Comparison of ENCODE assay signal across 8 mouse cellular contexts in the genomic region with DNA sequence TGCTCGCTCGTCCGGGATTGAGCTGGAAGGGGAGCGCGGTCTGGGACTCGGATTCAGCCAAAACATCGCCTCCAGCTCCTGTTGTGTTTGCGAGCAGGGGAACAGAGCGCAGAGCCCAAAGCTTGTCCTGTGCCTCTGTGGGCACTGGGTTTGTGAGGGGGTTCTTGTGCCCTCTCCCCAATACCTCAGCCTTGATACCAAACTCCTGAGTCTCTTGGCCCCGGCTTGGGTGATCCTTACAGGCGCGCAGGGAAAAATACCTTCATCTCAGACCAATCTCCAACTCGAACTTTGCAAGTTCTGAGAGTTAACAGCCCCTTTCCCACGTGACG. TPM values are rescaled to one million over a fixed set of nuclear protein-coding genes. Genes with fewer than 3 reads are reported as not detected.
DNase-seq lines count a peak whose midpoint lies in the region; ATAC-seq lines count a peak whose summit lies in the region.

No protein-coding gene starts in this region.

- 0% methylated on average over 15 of the region's 15 CpGs for WGBS in kidney, embryonic 16.5 days
- 0% methylated on average over 15 of the region's 15 CpGs for WGBS in embryonic facial prominence, embryonic 10.5 days
- WGBS in hindbrain, embryonic 14.5 days, result 1% methylated on average over 15 of the region's 15 CpGs
- under 1% methylated on average over 15 of the region's 15 CpGs for WGBS in midbrain, embryonic 15.5 days

- peaks cover 58% of the 10 kb centered on the region for H3K4me1 ChIP-seq in kidney, embryonic 16.5 days (ENCODE audit: insufficient read depth, low read length)
- H3K4me1 ChIP-seq in embryonic facial prominence, embryonic 10.5 days, result peaks cover 65% of the 10 kb centered on the region
- peaks cover 5% of the 10 kb centered on the region; the same call in 1 of the 2 replicates for H3K4me1 ChIP-seq in hindbrain, embryonic 14.5 days (replicated peaks; ENCODE audit: control insufficient read depth, insufficient read depth, low read length)
- peaks cover 21% of the 10 kb centered on the region for H3K4me1 ChIP-seq in midbrain, embryonic 15.5 days

- no peaks in the 10 kb centered on the region for H3K9me3 ChIP-seq in kidney, embryonic 16.5 days (ENCODE audit: low read length)
- H3K9me3 ChIP-seq in embryonic facial prominence, embryonic 10.5 days, result no peaks in the 10 kb centered on the region
- H3K9me3 ChIP-seq in hindbrain, embryonic 14.5 days (ENCODE audit: control insufficient read depth, low read length), result no peaks in the 10 kb centered on the region
- no peaks in the 10 kb centered on the region for H3K9me3 ChIP-seq in midbrain, embryonic 15.5 days

- no peaks in the 10 kb centered on the region for H3K27me3 ChIP-seq in kidney, embryonic 16.5 days (ENCODE audit: insufficient read depth, low read length)
- H3K27me3 ChIP-seq in embryonic facial prominence, embryonic 10.5 days (replicated peaks; ENCODE audit: low read depth, poor library complexity, severe bottlenecking), result peaks cover 44% of the 10 kb centered on the region
- H3K27me3 ChIP-seq in hindbrain, embryonic 14.5 days (ENCODE audit: control insufficient read depth, insufficient read depth, low read length), result peaks cover 25% of the 10 kb centered on the region
- H3K27me3 ChIP-seq in midbrain, embryonic 15.5 days (replicated peaks), result peaks cover 42% of the 10 kb centered on the region

- H3K4me2 ChIP-seq in kidney, embryonic 16.5 days (replicated peaks; ENCODE audit: low read depth, low read length), result peak overlapping the region; percentile 82
- H3K4me2 ChIP-seq in hindbrain, embryonic 14.5 days (replicated peaks), result peak overlapping the region; percentile 96
- peak overlapping the region; percentile 99 for H3K4me2 ChIP-seq in midbrain, embryonic 15.5 days

- H3K36me3 ChIP-seq in kidney, embryonic 16.5 days (ENCODE audit: insufficient read depth, low read length), result no peaks in the 10 kb centered on the region
- H3K36me3 ChIP-seq in embryonic facial prominence, embryonic 10.5 days (replicated peaks), result no peaks in the 10 kb centered on the region
- no peaks in the 10 kb centered on the region for H3K36me3 ChIP-seq in hindbrain, embryonic 14.5 days (replicated peaks; ENCODE audit: control insufficient read depth, insufficient read depth)
- no peaks in the 10 kb centered on the region for H3K36me3 ChIP-seq in midbrain, embryonic 15.5 days (replicated peaks)

- H3K9ac ChIP-seq in kidney, embryonic 16.5 days (replicated peaks; ENCODE audit: low read length), result peak overlapping the region; percentile 96
- peak overlapping the region; percentile 59 for H3K9ac ChIP-seq in hindbrain, embryonic 14.5 days
- H3K9ac ChIP-seq in midbrain, embryonic 15.5 days, result peak overlapping the region; percentile 44

- no peak for DNase-seq in kidney, postnatal 14 days
- no peak for DNase-seq in embryonic facial prominence, embryonic 10.5 days (ENCODE audit: low spot score)
- DNase-seq in hindbrain, embryonic 14.5 days (ENCODE audit: low spot score), result no peak
- no peak for DNase-seq in gastrocnemius, postnatal 10 days
- no peak for DNase-seq in yolk sac, embryonic 10.5 days (ENCODE audit: low spot score)
- no peak for DNase-seq in adrenal gland, postnatal 4 days (ENCODE audit: low spot score in 2 of 2)

- peak overlapping the region; percentile 98 for H3K27ac ChIP-seq in kidney, embryonic 16.5 days (ENCODE audit: low read length)
- H3K27ac ChIP-seq in embryonic facial prominence, embryonic 10.5 days (replicated peaks), result peak overlapping the region; percentile 92
- H3K27ac ChIP-seq in hindbrain, embryonic 14.5 days, result peak overlapping the region; percentile 48; the same call in 1 of the 2 replicates
- H3K27ac ChIP-seq in midbrain, embryonic 15.5 days, result no peak overlapping the region

- ATAC-seq in kidney, embryonic 16.5 days (ENCODE audit: low FRiP score, low TSS enrichment), result no peak
- no peak for ATAC-seq in hindbrain, embryonic 14.5 days (ENCODE audit: low FRiP score)
- no peak for ATAC-seq in midbrain, embryonic 15.5 days (replicated peaks)

- peak overlapping the region; percentile 95 for H3K4me3 ChIP-seq in kidney, embryonic 16.5 days (ENCODE audit: low read length)
- peak overlapping the region; percentile 88 for H3K4me3 ChIP-seq in embryonic facial prominence, embryonic 10.5 days
- peak overlapping the region; percentile 48 for H3K4me3 ChIP-seq in hindbrain, embryonic 14.5 days (replicated peaks; ENCODE audit: low read length)
- peak overlapping the region; percentile 48 for H3K4me3 ChIP-seq in midbrain, embryonic 15.5 days

RNA-seq across cellular contexts. Expression of a gene that starts 0.7 kb away (rescaled TPM):
- polyA plus RNA-seq in kidney, embryonic 16.5 days (2015; fragmentation: Nextera tagmentation; extraction: Ambion mirVana), result 16.1 and 17.0 TPM in 2 replicates
- polyA plus RNA-seq in embryonic facial prominence, embryonic 10.5 days (2016; fragmentation: Nextera tagmentation; extraction: Ambion mirVana), result 6.7 TPM in 2 replicates
- 2.6 and 3.2 TPM in 2 replicates for polyA plus RNA-seq in hindbrain, embryonic 14.5 days (2014; fragmentation: Nextera tagmentation; extraction: Ambion mirVana)
- polyA plus RNA-seq in midbrain, embryonic 15.5 days (2015; fragmentation: Nextera tagmentation; extraction: Ambion mirVana), result 1.5 and 2.1 TPM in 2 replicates
- total RNA-seq in gastrocnemius, postnatal 10 days (2021), result 10 to 100 TPM; 13.0 to 20.5 TPM
- total RNA-seq in adrenal gland, postnatal 4 days (2021), result 10 to 100 TPM; 20.7 to 33.7 TPM

RNA-seq across cellular contexts. Expression of a gene that starts 40.9 kb away (rescaled TPM):
- 65.4 and 87.1 TPM in 2 replicates for polyA plus RNA-seq in kidney, embryonic 16.5 days (2015; fragmentation: Nextera tagmentation; extraction: Ambion mirVana)
- 108 and 110 TPM in 2 replicates for polyA plus RNA-seq in embryonic facial prominence, embryonic 10.5 days (2016; fragmentation: Nextera tagmentation; extraction: Ambion mirVana)
- polyA plus RNA-seq in hindbrain, embryonic 14.5 days (2014; fragmentation: Nextera tagmentation; extraction: Ambion mirVana), result 13.8 and 17.6 TPM in 2 replicates
- polyA plus RNA-seq in midbrain, embryonic 15.5 days (2015; fragmentation: Nextera tagmentation; extraction: Ambion mirVana), result 12.0 and 18.7 TPM in 2 replicates
- total RNA-seq in gastrocnemius, postnatal 10 days (2021), result 10 to 100 TPM in 1 of 2 experiments, 1 to 10 TPM in 1; 8.3 to 12.5 TPM
- 10 to 100 TPM; 28.6 to 30.1 TPM for total RNA-seq in adrenal gland, postnatal 4 days (2021)

Comparison
In these comparisons a context has a peak if more than half of its experiments do, and no peak if none do; other contexts are left out.
1. H3K9ac ChIP-seq: peak in every context shown above with its lines; median percentile 96 in kidney, embryonic 16.5 days; 59 in hindbrain, embryonic 14.5 days; 44 in midbrain, embryonic 15.5 days.